Mouse (Mus musculus) hindbrain, embryonic 15.5 days (tissue): ENCODE measurements around the gene Als2. TPM values are rescaled to one million over a fixed set of nuclear protein-coding genes. Genes with fewer than 3 reads are reported as not detected.

Experiments used
- polyA plus RNA-seq: library from polyadenylated mRNA; unstranded; fragments of >200 nt; fragmentation: Nextera tagmentation; extraction: Ambion mirVana; gene quantifications from 2 replicates; pipeline ENCODE4 v1.2.1, GENCODE M21; 2015

Als2 gene
- polyA plus RNA-seq, 1 experiment from 2014 or later, result 19.9 TPM

Other genes with a start within 250 kb of the Als2 start
- not detected in 2 replicates for gene C2cd6, start 142.3 kb downstream of the Als2 start, polyA plus RNA-seq
- gene Tmem237, start 116.8 kb downstream of the Als2 start, polyA plus RNA-seq, result 41.3 and 44.5 TPM in 2 replicates
- gene Mpp4, start 73.8 kb downstream of the Als2 start, polyA plus RNA-seq, result 0.73 and 1.2 TPM in 2 replicates
- 1.0 and 1.6 TPM in 2 replicates for gene Cdk15, start 19.7 kb upstream of the Als2 start, polyA plus RNA-seq
- 2.5 and 2.8 TPM in 2 replicates for gene Fzd7, start 245.2 kb upstream of the Als2 start, polyA plus RNA-seq